Mouse (Mus musculus): ENCODE results near the gene Snx6. TPM values are rescaled to one million over a fixed set of nuclear protein-coding genes. Genes with fewer than 3 reads are reported as not detected.
"Not testable (repeated sequence)": the region's sequence is repeated elsewhere in the genome, so short reads cannot be mapped to it uniquely, and the experiment has no call there.

Gene Snx6
- total RNA-seq, 2 experiments from 2014 or later = 17.2 to 18.6 TPM

DNA sequence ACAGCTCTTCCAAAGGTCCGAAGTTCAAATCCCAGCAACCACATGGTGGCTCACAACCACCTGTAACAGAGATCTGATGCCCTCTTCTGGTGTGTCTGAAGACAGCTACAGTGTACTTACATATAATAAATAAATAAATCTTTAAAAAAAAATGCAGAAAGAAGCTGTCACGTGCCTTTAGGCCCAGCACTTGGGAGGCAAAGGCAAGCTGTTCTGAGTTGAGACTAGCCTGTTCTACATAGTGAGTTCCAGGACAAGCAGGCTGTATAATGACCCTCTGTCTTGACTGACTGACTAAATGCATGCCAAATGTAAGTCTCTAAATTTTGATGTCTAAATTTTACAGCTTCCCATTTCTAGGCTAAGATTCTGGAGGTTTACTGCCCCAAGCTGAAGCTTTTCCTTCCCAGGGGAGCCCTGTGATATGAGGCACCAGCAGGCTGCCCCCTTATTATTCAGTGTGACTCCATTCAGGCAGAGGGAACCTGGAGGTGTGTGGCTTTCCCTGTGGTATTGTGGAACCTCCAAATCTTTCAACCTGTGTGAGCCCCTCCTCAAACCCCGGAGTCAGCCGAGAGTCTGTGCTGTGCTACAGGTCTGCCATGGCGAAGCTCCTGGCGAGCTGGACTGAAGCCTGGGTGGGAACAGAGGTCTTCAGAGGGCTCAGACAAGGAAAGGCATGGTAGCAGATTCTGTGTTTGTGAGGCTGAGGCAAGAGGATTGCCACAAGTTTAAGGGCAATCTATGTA, 9.9 kb upstream of the Snx6 start:
- no peak for DNase-seq

DNA sequence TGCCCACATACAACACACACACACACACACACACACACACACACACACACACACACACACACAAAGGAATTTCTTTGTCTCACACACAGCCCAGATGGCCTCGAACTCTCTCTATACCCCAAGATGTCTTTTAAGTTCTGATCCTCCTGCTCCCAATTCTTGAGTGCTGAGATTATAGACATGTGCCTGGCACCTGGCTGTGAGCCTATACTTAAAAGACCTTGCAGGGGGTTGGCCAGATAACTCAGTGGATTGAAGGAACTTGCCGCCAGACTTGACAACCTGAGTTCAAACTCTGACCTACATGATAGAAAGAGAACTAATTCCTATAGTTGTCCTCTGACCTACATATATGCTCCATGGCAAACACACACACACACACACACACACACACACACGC, 8.0 kb upstream of the Snx6 start:
- no peak for DNase-seq

GRCm38 (mm10) chr12:54796516-54797195, 1.2 kb upstream of the Snx6 start:
- no peak for DNase-seq

DNA sequence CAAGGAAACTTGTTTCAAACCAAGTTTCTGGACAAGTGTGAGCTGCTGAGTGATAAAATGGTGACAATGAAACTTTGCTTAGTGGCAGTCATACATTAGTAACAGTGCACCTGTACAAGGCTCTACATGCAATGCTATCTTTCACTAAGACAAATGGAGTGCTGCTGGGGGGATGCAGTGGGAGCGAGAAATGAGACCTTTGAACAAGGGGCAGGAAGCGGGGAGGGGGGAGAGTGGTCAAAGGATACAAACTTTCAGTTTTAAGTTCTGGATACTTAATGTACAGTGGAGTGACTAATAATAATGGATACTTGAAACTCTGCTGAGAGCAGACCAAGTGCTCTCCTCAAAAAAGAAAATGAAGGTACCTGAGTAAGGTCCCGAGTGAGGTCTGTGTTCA, 1.1 kb downstream of the Snx6 start:
- no peak for DNase-seq

- DNase-seq = no peak
Measured at GRCm38 (mm10) chr12:54791465-54791864, 4.0 kb downstream of the Snx6 start.

DNA sequence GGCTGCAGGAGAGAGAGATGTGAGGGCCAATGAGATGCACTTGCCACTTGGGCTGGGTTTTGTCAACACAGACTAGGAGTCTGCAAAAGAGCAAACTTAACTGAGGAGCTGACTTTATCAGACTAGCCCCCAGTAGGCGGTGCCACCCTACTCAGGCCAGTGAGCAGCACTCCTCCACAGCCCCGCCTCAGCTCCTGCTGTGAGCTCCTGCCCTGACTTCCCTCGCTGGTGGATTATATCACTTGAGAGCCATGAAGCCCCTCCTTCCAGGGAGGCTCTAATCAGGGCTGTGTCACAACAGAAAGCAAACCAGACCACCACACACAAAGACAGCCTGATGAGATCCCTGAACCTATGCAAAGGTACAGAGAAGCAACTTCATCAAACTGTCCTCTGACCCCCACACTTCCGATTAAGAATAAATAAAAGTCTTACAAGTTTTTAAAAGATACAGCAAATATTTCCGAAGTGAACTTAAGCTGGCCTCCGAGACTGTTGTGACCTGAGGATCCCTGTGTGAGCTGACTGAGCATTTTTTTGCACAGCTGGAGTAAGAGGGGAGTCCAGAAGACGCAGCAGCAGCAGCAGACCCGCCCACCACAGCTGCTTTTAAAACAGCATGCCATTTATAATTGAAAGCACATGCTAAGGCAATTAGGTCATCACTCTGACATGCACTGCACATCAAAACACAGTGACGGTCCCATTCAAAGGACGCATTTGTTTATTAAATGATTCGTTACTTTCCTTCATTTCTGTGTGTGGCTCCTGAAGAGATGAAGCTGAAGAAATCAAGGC, 6.0 kb downstream of the Snx6 start:
- peak; percentile 28 for DNase-seq

DNA sequence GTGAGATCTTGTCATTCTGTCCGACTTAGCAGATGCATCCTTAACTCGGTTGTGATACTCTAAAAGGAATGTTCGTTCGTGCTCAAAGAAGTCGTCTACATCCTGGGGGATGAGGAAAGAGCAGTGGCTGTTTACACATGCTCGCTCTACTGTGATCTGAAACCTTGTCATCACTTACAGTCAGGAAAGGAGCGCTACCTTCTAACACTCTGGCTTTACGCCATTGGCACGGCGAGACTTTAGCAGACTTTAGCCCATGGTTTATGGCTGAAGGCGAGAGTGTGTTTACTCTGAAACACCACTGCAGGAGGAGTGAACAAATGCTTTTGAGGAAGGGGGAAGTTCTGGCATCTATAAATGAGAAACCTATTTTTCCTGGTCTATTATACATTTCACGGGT, 31.9 kb downstream of the Snx6 start:
- DNase-seq = no peak

- DNase-seq = no peak
Measured at GRCm38 (mm10) chr12:54760676-54761075, 34.8 kb downstream of the Snx6 start.

DNA sequence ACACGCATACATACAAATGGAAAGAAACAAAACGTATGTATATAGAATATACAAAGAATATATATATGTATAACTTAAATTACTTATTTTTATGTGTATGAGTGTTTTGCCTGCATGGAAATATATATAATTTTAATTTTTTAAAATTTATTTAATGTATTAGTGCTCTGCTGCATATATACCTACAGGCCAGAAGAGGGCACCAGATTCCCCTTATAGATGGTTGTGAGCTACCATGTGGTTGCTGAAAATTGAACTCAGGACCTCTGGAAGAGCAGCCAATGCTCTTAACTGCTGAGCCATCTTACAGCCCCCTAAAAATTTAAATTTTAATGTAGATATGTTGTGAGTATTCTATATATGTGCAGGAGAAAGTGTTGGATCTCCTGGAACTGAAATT, 36.7 kb downstream of the Snx6 start:
- no peak for DNase-seq

GRCm38 (mm10) chr12:54748647-54749046, 46.9 kb downstream of the Snx6 start:
- no peak for DNase-seq

DNA sequence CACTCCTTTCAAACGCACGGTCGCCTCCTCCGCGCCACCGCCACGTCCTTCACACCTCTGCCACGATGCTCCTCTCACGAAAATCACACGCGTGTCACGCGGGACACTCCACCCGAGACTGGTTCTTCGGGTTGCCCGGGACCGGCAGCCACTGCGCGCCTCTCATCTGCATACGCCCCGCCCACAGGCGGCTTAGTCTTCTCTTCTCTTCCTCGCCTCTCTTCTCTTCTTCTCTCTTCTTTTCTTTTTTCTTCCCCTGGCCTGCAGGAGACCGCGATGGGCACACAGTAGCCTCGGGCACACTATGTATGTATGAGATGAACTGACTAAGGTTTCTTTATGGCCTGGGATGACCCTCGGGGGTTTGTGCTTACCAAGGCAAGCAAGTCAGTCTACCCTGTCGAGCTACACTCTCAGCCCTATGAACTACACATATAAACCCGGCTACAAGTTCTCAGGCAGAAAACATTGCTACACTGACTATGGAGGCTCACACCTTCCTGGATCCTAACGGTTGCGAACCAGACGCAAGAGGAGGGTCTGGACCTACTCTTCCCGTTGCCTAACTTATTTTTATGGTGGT, 56.8 kb downstream of the Snx6 start:
- DNase-seq = peak; percentile 15

- DNase-seq = not testable (repeated sequence)
Measured at GRCm38 (mm10) chr12:54737891-54738660, 57.4 kb downstream of the Snx6 start.

- peak; percentile 20 for DNase-seq
Measured at GRCm38 (mm10) chr12:54734307-54735131, 61.0 kb downstream of the Snx6 start.

- not testable (repeated sequence) for DNase-seq
Measured at GRCm38 (mm10) chr12:54729140-54730059, 66.1 kb downstream of the Snx6 start.

DNA sequence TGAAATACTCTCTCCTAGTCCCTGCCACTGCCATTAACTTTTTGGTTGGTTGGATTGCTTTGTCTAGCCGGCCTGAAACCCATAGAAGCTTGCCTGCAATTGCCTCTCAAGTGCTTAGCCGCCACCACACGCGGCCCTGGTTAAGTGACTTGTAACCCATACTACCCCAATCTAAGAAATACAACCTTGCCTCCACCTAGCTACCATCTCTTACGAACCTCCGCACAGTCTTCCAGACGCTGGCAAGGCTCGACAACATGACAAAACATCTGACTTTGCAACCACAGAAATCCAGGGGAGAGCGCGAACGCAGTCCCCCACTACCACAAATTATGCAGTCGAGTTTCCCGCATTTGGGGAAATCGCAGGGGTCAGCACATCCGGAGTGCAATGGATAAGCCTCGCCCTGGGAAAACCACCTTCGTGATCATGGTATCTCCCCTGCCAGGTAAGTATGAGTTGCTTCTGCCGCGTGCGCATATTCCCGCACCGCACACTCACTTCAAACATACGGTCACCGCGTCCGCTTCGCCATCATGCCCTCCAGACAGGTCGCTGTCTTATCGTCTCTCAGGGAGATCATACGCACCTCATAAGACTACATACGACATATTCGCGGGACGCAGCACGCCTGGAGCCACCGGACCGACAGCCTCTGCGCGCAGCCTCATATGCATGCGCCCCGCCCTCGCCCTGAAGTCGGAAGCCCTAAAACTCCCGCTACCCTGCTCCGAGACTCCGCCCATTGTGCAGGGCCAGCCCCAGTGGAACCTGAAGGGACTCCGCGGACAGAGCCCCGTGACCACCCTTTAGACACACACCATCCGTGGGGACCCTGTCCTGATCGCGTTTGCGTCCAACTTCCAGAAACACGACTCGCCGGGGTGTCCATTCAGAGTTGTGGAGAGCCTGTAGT, 76.4 kb downstream of the Snx6 start:
- DNase-seq = not testable (repeated sequence)

DNA sequence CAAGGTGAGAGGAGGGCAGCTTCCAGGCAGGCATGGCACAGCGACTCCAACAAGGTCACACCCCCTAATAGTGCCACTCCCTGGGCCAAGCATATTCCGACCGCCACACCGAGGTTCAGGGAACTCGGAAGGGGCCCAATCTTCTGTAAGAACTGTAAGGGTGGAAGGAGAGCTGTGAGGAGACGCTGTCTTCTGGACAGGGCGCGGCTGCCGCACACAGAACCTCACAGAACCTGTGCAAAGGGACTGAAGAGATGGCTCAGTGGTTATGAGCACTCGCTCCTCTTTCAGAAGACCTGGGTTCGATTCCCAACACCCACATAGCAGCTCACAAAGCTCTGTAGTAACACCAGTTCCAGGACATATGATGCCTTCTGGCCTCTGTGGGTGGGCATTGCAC, 78.0 kb downstream of the Snx6 start:
- DNase-seq = not testable (repeated sequence)

DNA sequence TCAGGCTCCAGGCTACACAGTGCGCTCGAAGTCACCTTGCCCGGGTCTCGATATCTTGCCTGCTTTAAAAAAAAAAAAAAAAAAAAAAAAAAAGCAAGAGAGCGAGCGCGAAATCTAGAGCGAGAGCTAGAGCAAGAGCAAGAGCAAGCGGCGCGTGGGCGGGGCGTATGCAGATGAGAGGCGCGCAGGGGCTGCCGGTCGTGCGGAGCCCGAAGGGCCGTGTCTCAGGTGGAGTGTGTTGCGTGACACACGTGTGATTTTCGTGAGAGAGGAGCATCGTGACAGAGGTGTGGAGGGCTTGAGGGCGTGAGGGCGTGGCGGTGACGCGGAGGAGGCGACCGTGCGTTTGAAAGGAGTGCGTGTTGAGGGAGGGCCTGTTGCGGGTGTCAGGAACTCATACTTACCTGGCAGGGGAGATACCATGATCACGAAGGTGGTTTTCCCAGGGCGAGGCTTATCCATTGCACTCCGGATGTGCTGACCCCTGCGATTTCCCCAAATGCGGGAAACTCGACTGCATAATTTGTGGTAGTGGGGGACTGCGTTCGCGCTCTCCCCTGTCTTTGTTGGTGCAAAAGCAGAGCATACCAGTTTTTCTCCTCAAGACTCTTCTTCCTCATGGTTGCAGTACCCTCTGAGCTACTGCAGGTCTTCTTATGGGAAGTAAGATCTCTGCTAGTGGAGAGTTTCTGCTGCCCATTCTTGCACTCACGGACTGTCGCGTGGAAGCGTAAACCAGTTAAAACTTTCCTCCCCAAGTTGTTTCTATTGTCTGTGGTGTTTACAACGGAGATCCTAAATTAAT, 81.5 kb downstream of the Snx6 start:
- not testable (repeated sequence) for DNase-seq

DNA sequence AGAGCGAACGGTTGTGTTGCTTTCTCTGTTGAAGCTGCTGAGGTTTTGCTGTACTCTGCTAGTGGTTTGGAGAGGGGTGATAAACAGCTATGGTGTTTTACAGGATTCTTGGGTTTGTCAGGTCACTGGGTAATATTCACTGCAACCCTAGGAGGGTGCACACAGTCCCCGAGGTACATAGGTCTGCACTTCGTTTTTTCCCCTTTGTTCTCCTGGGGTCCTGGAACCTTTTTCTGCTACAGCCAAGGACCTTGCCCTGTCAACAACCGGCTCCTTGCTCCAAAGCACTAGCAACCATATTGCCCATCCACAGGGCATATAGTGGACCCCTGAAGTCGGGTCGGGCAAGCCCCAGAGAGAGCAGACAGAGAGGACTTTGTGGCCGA, 85.0 kb downstream of the Snx6 start:
- DNase-seq = peak; percentile 38

Measured in gastrocnemius, postnatal 25 days (tissue).